Mouse (Mus musculus) cerebellum, adult 2 months (tissue): Measurements from ENCODE around the gene Plcb1.

Source experiments
- CTCF ChIP-seq: fragments of 200-500 bp; IDR thresholded peaks from 2 replicates; pipeline ENCODE4 v1.5.1; 2011; ENCODE audit warnings: low read depth, mild to moderate bottlenecking, control low read depth, low read length, moderate library complexity, borderline replicate concordance; ENCODE audit not compliant: insufficient read depth
- POLR2A ChIP-seq: fragments of 200-500 bp; IDR thresholded peaks from 2 replicates; pipeline ENCODE4 v1.6.1; 2011; ENCODE audit warnings: low read length, control low read depth, borderline replicate concordance; ENCODE audit not compliant: insufficient read depth

DNA sequence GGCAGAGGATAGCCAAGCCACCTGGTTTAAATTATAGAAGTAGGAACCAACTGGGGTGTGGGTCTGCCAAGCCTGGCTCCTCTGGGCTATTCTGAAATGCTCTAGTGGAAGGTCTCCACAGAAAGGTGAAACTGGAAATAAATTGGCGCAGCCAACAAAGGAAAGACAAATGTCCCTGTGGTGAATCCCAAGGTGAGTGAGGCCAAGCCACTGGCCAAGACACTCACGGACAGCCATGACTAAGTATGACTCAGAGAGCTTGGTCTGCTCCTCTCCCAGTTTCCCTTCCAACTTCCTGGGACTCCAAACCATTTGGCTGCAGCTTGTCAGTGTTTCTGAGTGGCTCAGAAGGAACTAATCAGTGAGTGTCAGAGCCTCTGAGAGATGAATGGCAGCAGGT, 126.7 kb downstream of the Plcb1 start:
- TF ChIP-seq CTCF (no peak), POLR2A (no peak)
